Mouse (Mus musculus): Measurements from ENCODE around the gene Tmem125.
"Not testable (repeated sequence)": the region's sequence is repeated elsewhere in the genome, so short reads cannot be mapped to it uniquely, and the experiment has no call there.

- not testable (repeated sequence) for TF ChIP-seq ZNF384 (IDR thresholded peaks at IDR 0.05; ENCODE audit: low read depth, low read length); CHD2 (IDR thresholded peaks at IDR 0.05; ENCODE audit: low read depth, low read length); MAFK (IDR thresholded peaks at IDR 0.05; ENCODE audit: insufficient read depth, low read depth, low read length); ZC3H11A (IDR thresholded peaks at IDR 0.05; ENCODE audit: borderline replicate concordance, low read depth, low read length)
Measured at GRCm38 (mm10) chr4:118548130-118548480, 4.3 kb upstream of the Tmem125 start.
